Comparison of ENCODE assay signal across 20 mouse cellular contexts in genomic region chr4:62808553-62808950, GRCm38 (mm10).
DNase-seq lines count a peak whose midpoint lies in the region; TF ChIP-seq lines count a peak whose summit lies in the region.
"Had no signal": no experiment of that assay in that cellular context is flagged by ENCODE, and none has a peak within 500 bp of the region (broad histone marks: within the 10 kb centered on the region; RNA-seq: fewer than 3 reads in every experiment).

No protein-coding gene starts in this region.

- peaks cover 11% of the 10 kb centered on the region for H3K4me1 ChIP-seq in heart, embryonic 10.5 days
- H3K4me1 ChIP-seq in thymus, adult 2 months (replicated peaks; ENCODE audit: control insufficient read depth, insufficient read depth, low read length) = peaks cover 23% of the 10 kb centered on the region
- H3K4me1 ChIP-seq: embryonic facial prominence, embryonic 12.5 days; forebrain, embryonic 13.5 days; forebrain, embryonic 15.5 days had no signal

- no peaks in the 10 kb centered on the region for H3K36me3 ChIP-seq in heart, embryonic 10.5 days
- H3K36me3 ChIP-seq in thymus, adult 2 months (ENCODE audit: control insufficient read depth, insufficient read depth, low read length) = no peaks in the 10 kb centered on the region
- H3K36me3 ChIP-seq: embryonic facial prominence, embryonic 10.5 days; embryonic facial prominence, embryonic 12.5 days; forebrain, embryonic 15.5 days had no signal

- DNase-seq in heart, embryonic 10.5 days (ENCODE audit: low spot score) = peak; percentile 53
- DNase-seq in heart, adult 9 months (ENCODE audit: low spot score in 2 of 2) = no peak
- DNase-seq in testis, postnatal 10 days (ENCODE audit: low spot score) = peak; percentile 19
- DNase-seq in testis, postnatal 14 days (ENCODE audit: low spot score) = no peak
- peak; percentile 5 for DNase-seq in thymus, postnatal 4 days
- DNase-seq in thymus, adult 2 months = no peak
- DNase-seq in Muller cell, postnatal 12 days (ENCODE audit: inconsistent ontology term) = no peak
- DNase-seq: adrenal gland, adult 8-10 months; adrenal gland, postnatal 14 days; adrenal gland, postnatal 36 days; cerebellum, adult 11-12 months; cerebellum, adult 2 months; cerebellum, adult 9-10 months; cerebellum, postnatal 10 days; cerebellum, postnatal 25 days had no signal

- no peak for TF ChIP-seq CTCF in thymus, adult 2 months (IDR thresholded peaks at IDR 0.05; ENCODE audit: borderline replicate concordance, control insufficient read depth, extremely low read depth, insufficient read depth, low read length, poor library complexity)

- no peak overlapping the region for H3K27ac ChIP-seq in heart, embryonic 10.5 days
- no peak overlapping the region for H3K27ac ChIP-seq in thymus, adult 2 months (ENCODE audit: control insufficient read depth, insufficient read depth, low read length)
- H3K27ac ChIP-seq: embryonic facial prominence, embryonic 10.5 days; embryonic facial prominence, embryonic 12.5 days; forebrain, embryonic 13.5 days; forebrain, embryonic 15.5 days had no signal

- no peak for TF ChIP-seq POLR2A in thymus, adult 2 months (IDR thresholded peaks at IDR 0.05; ENCODE audit: control insufficient read depth, extremely low read depth, insufficient read depth, low read length, poor library complexity)

- WGBS in heart, embryonic 10.5 days = 92% methylated on average over 12 of the region's 12 CpGs
- 98% methylated on average over 12 of the region's 12 CpGs for WGBS in thymus, adult 2 months

- H3K4me3 ChIP-seq in heart, embryonic 10.5 days = no peak overlapping the region
- H3K4me3 ChIP-seq in thymus, adult 2 months (ENCODE audit: control insufficient read depth, insufficient read depth, low read length) = no peak overlapping the region
- H3K4me3 ChIP-seq: embryonic facial prominence, embryonic 10.5 days; embryonic facial prominence, embryonic 12.5 days; forebrain, embryonic 13.5 days; forebrain, embryonic 15.5 days had no signal

- no peaks in the 10 kb centered on the region for H3K27me3 ChIP-seq in heart, embryonic 10.5 days (ENCODE audit: insufficient read depth, poor library complexity, severe bottlenecking)
- no peaks in the 10 kb centered on the region; the same call in 1 of the 2 replicates for H3K27me3 ChIP-seq in thymus, adult 2 months (ENCODE audit: control insufficient read depth, insufficient read depth, low read length)
- H3K27me3 ChIP-seq: embryonic facial prominence, embryonic 12.5 days; forebrain, embryonic 13.5 days; forebrain, embryonic 15.5 days; Patski had no signal

- H3K9me3 ChIP-seq in heart, embryonic 10.5 days = no peaks in the 10 kb centered on the region
- H3K9me3 ChIP-seq: embryonic facial prominence, embryonic 10.5 days; embryonic facial prominence, embryonic 12.5 days; forebrain, embryonic 13.5 days; forebrain, embryonic 15.5 days had no signal

Comparison
In these comparisons a context has a peak if more than half of its experiments do, and no peak if none do; other contexts are left out.
1. DNase-seq: peak in heart, embryonic 10.5 days (single experiment), testis, postnatal 10 days (single experiment) and thymus, postnatal 4 days (single experiment); none in heart, adult 9 months (0 of 2), testis, postnatal 14 days (single experiment), thymus, adult 2 months (single experiment) and Muller cell, postnatal 12 days (single experiment).